Mouse (Mus musculus): Measurements from ENCODE around the gene Ccdc141. TPM values are rescaled to one million over a fixed set of nuclear protein-coding genes. Genes with fewer than 3 reads are reported as not detected.

The Ccdc141 gene
- polyA plus RNA-seq, 1 experiment from 2014 or later: 18.4 TPM

DNA sequence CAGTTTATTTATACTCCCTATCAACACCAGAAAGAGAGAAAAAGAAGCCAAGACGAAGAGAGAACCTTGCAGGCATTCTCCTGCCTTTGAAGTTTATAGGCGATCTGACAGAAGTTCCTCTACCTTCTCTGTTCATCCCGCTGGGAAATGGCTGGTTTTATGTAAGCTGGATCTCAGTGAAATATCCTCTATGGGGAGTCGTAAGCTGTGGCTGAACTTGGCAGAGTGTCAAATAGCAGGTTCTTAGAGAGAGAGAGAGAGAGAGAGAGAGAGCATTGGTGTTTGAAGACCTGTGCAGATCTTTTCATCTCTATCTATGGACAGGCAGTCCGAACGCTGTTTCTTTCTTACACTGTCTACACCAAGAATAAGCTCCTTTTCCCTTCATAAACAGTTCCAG, 2.9 kb upstream of the Ccdc141 start:
- WGBS: 24% methylated on average over 6 of the region's 6 CpGs
- Histone ChIP-seq H3K4me3 (no peak overlapping the region), H3K36me3 (no peaks in the 10 kb centered on the region), H3K27ac (no peak overlapping the region), H3K27me3 (no peaks in the 10 kb centered on the region; the same call in 1 of the 2 replicates), H3K4me2 (replicated peaks) (0 out of 2 replicates have a peak overlapping the region, but pooled peaks have one; percentile 3), H3K9ac (no peak overlapping the region), H3K4me1 (peaks cover 38% of the 10 kb centered on the region), H3K9me3 (no peaks in the 10 kb centered on the region)
- ATAC-seq (ENCODE audit: low FRiP score, low read depth): no peak

- WGBS: 44% methylated on average over 10 of the region's 10 CpGs
- no peak for ATAC-seq (ENCODE audit: low FRiP score, low read depth)
- no peak overlapping the region for H3K4me3 ChIP-seq
- H3K9me3 ChIP-seq: no peaks in the 10 kb centered on the region
- H3K4me2 ChIP-seq (replicated peaks): peak overlapping the region; percentile 88
- no peaks in the 10 kb centered on the region; the same call in 1 of the 2 replicates for H3K27me3 ChIP-seq
- no peaks in the 10 kb centered on the region for H3K36me3 ChIP-seq
- peaks cover 37% of the 10 kb centered on the region for H3K4me1 ChIP-seq
- no peak overlapping the region for H3K9ac ChIP-seq
- no peak overlapping the region for H3K27ac ChIP-seq
Observed at GRCm38 (mm10) chr2:77172241-77172671, 1.8 kb upstream of the Ccdc141 start.

DNA sequence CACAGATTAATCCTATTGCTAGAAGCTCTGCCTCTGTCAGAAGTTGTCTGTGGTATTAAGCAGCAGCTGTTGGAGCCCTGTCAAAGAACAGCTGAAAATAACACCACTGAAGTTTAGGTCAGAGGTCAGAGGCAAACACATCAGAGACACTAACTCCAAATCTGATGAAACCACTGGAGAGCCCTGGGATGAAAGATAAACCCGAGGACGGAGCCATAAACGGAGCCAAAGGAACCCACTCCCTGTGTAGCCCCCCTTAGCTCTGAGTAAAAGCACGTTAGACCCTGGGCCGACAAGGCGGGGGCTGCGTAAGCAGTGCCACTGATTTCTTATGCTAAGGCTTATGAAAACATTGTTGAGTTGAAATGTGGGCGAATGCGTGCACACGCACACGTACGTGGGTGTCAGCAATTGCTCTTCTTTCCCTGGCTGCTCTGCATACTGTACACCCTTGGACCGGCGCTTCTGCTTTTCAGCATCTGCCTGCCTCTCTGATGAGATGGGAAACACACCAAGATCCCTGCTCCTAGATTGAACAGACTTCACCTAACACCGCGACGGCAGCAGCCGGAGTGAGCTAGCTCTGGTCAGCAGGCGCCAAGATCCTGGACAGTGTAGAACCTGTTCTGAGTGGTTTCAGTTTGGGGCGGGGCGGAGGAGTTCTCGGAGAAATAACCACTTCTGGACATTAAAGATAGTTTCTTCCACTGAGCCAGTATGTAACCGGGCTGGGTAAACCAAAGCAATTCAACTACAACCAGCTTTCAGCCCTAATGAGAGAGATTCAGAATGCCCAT, 1.2 kb upstream of the Ccdc141 start:
- peak overlapping the region; percentile 88 for H3K4me2 ChIP-seq (replicated peaks)
- no peaks in the 10 kb centered on the region for H3K36me3 ChIP-seq
- ATAC-seq (ENCODE audit: low FRiP score, low read depth): peak; percentile 64
- H3K4me1 ChIP-seq: peaks cover 34% of the 10 kb centered on the region
- H3K4me3 ChIP-seq: peak overlapping the region; percentile 11; the same call in 1 of the 2 replicates
- 36% methylated on average over 23 of the region's 23 CpGs for WGBS
- no peak overlapping the region for H3K9ac ChIP-seq
- H3K27me3 ChIP-seq: no peaks in the 10 kb centered on the region; the same call in 1 of the 2 replicates
- no peaks in the 10 kb centered on the region for H3K9me3 ChIP-seq
- peak overlapping the region; percentile 15; the same call in 1 of the 2 replicates for H3K27ac ChIP-seq

- H3K27me3 ChIP-seq: no peaks in the 10 kb centered on the region; the same call in 1 of the 2 replicates
- peak overlapping the region; percentile 72 for H3K9ac ChIP-seq
- H3K9me3 ChIP-seq: no peaks in the 10 kb centered on the region
- H3K4me2 ChIP-seq (replicated peaks): peak overlapping the region; percentile 88
- H3K4me3 ChIP-seq: peak overlapping the region; percentile 55
- H3K36me3 ChIP-seq: no peaks in the 10 kb centered on the region
- peak overlapping the region; percentile 39; the same call in 1 of the 2 replicates for H3K27ac ChIP-seq
- WGBS: under 1% methylated on average over 21 of the region's 21 CpGs
- peaks cover 34% of the 10 kb centered on the region for H3K4me1 ChIP-seq
- peak; percentile 49 for ATAC-seq (ENCODE audit: low FRiP score, low read depth)
Observed at GRCm38 (mm10) chr2:77169916-77170632, 362 bp downstream of the Ccdc141 start.

DNA sequence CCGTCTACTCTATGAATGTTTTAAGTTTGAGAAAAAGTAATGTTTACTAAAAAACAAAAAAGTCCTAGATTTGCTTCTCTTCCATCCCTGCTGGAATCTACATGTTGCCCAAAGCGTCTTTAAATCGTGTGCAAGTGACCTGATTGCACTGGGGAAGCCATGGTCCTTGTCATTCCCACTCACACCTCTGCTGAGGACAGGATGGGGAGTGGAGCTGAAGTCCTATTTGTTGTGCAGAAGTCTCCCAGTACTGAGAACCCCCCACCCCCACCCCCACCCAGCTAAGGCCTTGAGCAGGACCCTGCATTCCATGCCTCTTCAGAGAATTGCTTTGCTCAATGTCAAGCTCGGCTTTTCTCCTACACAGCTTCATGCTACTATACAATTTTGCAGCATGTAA, 1.2 kb downstream of the Ccdc141 start:
- Histone ChIP-seq H3K27ac (no peak overlapping the region), H3K4me2 (replicated peaks) (peak overlapping the region; percentile 88), H3K9me3 (no peaks in the 10 kb centered on the region), H3K36me3 (no peaks in the 10 kb centered on the region), H3K27me3 (no peaks in the 10 kb centered on the region; the same call in 1 of the 2 replicates), H3K9ac (no peak overlapping the region; the same call in 1 of the 2 replicates), H3K4me1 (peaks cover 34% of the 10 kb centered on the region), H3K4me3 (peak overlapping the region; percentile 55)
- ATAC-seq (ENCODE audit: low FRiP score, low read depth): no peak
- WGBS: 70% methylated on average over 4 of the region's 4 CpGs

DNA sequence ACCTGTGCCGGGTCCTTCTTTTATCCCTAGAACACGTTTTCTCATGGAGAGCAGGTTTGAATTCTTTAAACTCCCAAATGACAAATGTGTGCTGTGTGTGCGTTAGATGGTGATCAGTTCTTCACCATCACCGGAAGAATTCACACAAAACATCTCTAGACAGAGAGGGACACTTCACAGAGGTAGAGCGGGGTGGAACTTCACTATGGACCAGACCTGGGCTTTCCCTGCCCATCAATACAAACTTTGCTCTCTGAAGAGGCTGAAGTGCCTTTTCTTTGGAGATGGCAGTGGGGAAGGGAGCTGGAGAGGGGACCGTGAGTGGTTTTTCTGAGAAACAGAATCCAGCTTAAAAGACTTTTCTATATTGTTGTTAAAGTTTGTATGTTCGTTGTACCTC, 1.7 kb downstream of the Ccdc141 start:
- WGBS: 87% methylated on average over 7 of the region's 7 CpGs
- Histone ChIP-seq H3K27me3 (no peaks in the 10 kb centered on the region; the same call in 1 of the 2 replicates), H3K9me3 (no peaks in the 10 kb centered on the region), H3K4me2 (replicated peaks) (0 out of 2 replicates have a peak overlapping the region, but pooled peaks have one; percentile 7), H3K9ac (no peak overlapping the region), H3K27ac (no peak overlapping the region), H3K4me3 (no peak overlapping the region), H3K36me3 (no peaks in the 10 kb centered on the region), H3K4me1 (peaks cover 32% of the 10 kb centered on the region)
- ATAC-seq (ENCODE audit: low FRiP score, low read depth): no peak

DNA sequence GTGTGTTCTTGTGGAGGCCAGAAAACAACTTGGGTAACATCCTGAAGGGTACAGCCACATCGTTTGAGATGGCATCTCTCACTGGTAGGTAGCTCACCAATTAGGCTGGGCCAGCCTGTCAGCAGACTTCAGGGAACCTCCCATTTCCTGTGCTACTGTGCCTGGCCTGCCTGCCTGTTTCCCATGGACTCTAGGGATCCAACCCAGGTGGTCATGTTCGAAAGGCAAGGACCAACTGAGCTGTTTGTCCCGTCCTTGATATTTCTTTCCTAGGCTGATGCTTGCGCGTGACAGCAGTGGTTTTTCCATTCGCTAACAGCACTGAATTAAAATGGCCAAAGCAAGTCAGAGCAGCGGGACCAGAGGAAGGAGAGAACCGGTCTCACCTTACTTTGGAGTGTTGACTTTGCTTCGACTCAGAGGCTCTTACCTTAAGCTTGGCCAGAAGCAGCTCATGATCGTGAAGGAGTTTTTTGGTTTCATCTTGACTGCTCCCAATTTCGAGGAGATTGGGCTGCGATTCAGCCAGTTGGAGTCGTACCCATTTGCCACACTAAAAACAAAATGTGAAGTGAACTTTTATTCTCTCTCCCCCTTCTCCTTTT, 2.3 kb downstream of the Ccdc141 start:
- Histone ChIP-seq H3K4me3 (no peak overlapping the region), H3K4me1 (peaks cover 27% of the 10 kb centered on the region), H3K27ac (no peak overlapping the region), H3K4me2 (replicated peaks) (0 out of 2 replicates have a peak overlapping the region, but pooled peaks have one; percentile 9), H3K9ac (no peak overlapping the region), H3K27me3 (no peaks in the 10 kb centered on the region; the same call in 1 of the 2 replicates), H3K36me3 (no peaks in the 10 kb centered on the region), H3K9me3 (no peaks in the 10 kb centered on the region)
- 81% methylated on average over 13 of the region's 13 CpGs for WGBS
- ATAC-seq (ENCODE audit: low FRiP score, low read depth): no peak

- 73% methylated on average over 4 of the region's 4 CpGs for WGBS
- ATAC-seq (ENCODE audit: low FRiP score, low read depth): no peak
- H3K9me3 ChIP-seq: no peaks in the 10 kb centered on the region
- H3K9ac ChIP-seq: no peak overlapping the region
- no peaks in the 10 kb centered on the region for H3K36me3 ChIP-seq
- H3K27me3 ChIP-seq: no peaks in the 10 kb centered on the region
- H3K4me3 ChIP-seq: no peak overlapping the region
- peaks cover 15% of the 10 kb centered on the region for H3K4me1 ChIP-seq
- no peak overlapping the region for H3K27ac ChIP-seq
- H3K4me2 ChIP-seq (replicated peaks): no peak overlapping the region
Observed at GRCm38 (mm10) chr2:77166366-77166765, 4.1 kb downstream of the Ccdc141 start.

DNA sequence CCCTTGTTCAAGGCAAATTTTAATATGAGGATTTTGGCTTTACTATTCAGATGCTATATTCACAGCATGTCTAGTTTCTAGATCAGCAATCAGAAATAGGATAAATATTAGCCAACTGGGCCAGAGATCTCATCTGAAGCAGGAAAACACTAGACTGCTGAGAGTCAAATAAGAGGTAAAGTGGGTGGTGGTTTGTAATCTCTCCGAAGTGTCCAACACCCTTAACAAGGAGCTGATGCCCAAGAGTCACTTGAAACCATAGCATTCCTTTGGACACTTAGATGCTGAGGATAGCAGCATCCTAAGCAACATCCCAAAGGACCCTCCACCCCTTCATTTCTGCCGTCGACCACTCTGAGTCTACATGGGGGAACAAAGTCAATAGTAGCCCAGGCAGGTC, 5.8 kb downstream of the Ccdc141 start:
- Histone ChIP-seq H3K27ac (no peak overlapping the region), H3K4me1 (0 out of 2 replicates have a peak, but pooled peaks cover 5% of the 10 kb centered on the region), H3K36me3 (no peaks in the 10 kb centered on the region), H3K4me2 (replicated peaks) (no peak overlapping the region), H3K4me3 (no peak overlapping the region), H3K9me3 (no peaks in the 10 kb centered on the region), H3K9ac (no peak overlapping the region), H3K27me3 (no peaks in the 10 kb centered on the region)
- WGBS: 86% methylated on average over 3 of the region's 3 CpGs
- ATAC-seq (ENCODE audit: low FRiP score, low read depth): no peak

DNA sequence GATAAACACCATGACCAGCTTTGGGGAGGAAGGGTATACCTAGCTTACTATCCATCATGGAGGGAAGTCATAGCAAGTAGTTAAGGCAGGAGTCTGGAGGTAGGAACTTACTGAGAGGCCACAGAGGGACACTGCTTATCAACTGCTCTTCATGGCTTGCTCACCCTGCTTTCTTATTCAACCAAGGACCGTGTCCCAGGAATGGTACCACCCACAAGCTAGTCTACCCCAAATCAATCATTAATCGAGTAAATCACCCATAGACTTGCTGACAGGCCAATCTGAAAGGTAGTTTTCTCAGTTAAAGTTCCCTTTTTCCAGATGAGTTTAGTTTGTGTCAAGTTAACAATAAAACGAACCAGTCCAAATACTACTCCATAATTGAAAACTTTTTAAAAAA, 7.1 kb downstream of the Ccdc141 start:
- Histone ChIP-seq H3K27ac (no peak overlapping the region), H3K9me3 (no peaks in the 10 kb centered on the region), H3K9ac (no peak overlapping the region), H3K27me3 (no peaks in the 10 kb centered on the region), H3K4me1 (0 out of 2 replicates have a peak, but pooled peaks cover 3% of the 10 kb centered on the region), H3K4me2 (replicated peaks) (no peak overlapping the region), H3K4me3 (no peak overlapping the region), H3K36me3 (no peaks in the 10 kb centered on the region)
- WGBS: 93% methylated on average over 3 of the region's 3 CpGs
- no peak for ATAC-seq (ENCODE audit: low FRiP score, low read depth)

GRCm38 (mm10) chr2:77162135-77162534, 8.3 kb downstream of the Ccdc141 start:
- no peaks in the 10 kb centered on the region for H3K4me1 ChIP-seq
- 83% methylated on average over 3 of the region's 3 CpGs for WGBS
- H3K9ac ChIP-seq: no peak overlapping the region
- H3K27me3 ChIP-seq: no peaks in the 10 kb centered on the region
- no peaks in the 10 kb centered on the region for H3K36me3 ChIP-seq
- H3K9me3 ChIP-seq: no peaks in the 10 kb centered on the region
- no peak overlapping the region for H3K27ac ChIP-seq
- no peak for ATAC-seq (ENCODE audit: low FRiP score, low read depth)
- H3K4me2 ChIP-seq (replicated peaks): no peak overlapping the region
- H3K4me3 ChIP-seq: no peak overlapping the region

- Histone ChIP-seq H3K9me3 (0 out of 2 replicates have a peak, but pooled peaks cover 3% of the 10 kb centered on the region), H3K4me1 (no peaks in the 10 kb centered on the region), H3K27me3 (no peaks in the 10 kb centered on the region), H3K27ac (no peak overlapping the region), H3K4me2 (replicated peaks) (no peak overlapping the region), H3K4me3 (no peak overlapping the region), H3K36me3 (no peaks in the 10 kb centered on the region), H3K9ac (no peak overlapping the region)
- no peak for ATAC-seq (ENCODE audit: low FRiP score, low read depth)
- WGBS: 93% methylated on average over 4 of the region's 4 CpGs
Observed at GRCm38 (mm10) chr2:77157546-77157945, 12.9 kb downstream of the Ccdc141 start.
